Mouse (Mus musculus) ES-Bruce4 (cell line): Measurements from ENCODE around the gene Immp2l. TPM values are rescaled to one million over a fixed set of nuclear protein-coding genes. Genes with fewer than 3 reads are reported as not detected.

Experiments used
- H3K27ac ChIP-seq: 2 replicates; pipeline ENCODE4 v1.5.1; 2012; ENCODE audit warnings: low read length, inconsistent platforms; ENCODE audit not compliant: insufficient read depth
- H3K27me3 ChIP-seq: 2 replicates; pipeline ENCODE4 v1.6.1; 2012; ENCODE audit warnings: mild to moderate bottlenecking, low read length, inconsistent platforms; ENCODE audit not compliant: control insufficient read depth, poor library complexity, insufficient read depth, severe bottlenecking
- H3K36me3 ChIP-seq: 2 replicates; pipeline ENCODE4 v1.6.1; 2012; ENCODE audit warnings: inconsistent platforms, mild to moderate bottlenecking, low read length, moderate library complexity; ENCODE audit not compliant: control insufficient read depth, poor library complexity, insufficient read depth, severe bottlenecking
- H3K4me1 ChIP-seq: one replicate; pipeline ENCODE4 v1.8.1; 2011; ENCODE audit warnings: low read length; ENCODE audit not compliant: control insufficient read depth, insufficient read depth
- H3K4me3 ChIP-seq: 2 replicates; pipeline ENCODE4 v1.5.1; 2011; ENCODE audit warnings: low read depth, mild to moderate bottlenecking, low read length
- H3K9ac ChIP-seq: 2 replicates; pipeline ENCODE4 v1.6.1; 2012; ENCODE audit warnings: low read depth, mild to moderate bottlenecking, inconsistent platforms; ENCODE audit not compliant: poor library complexity, severe bottlenecking
- H3K9me3 ChIP-seq: replicated peaks from 2 replicates; pipeline ENCODE4 v1.6.1; 2012; ENCODE audit warnings: mild to moderate bottlenecking, low read length, inconsistent platforms; ENCODE audit not compliant: control insufficient read depth, poor library complexity, insufficient read depth, severe bottlenecking
- CTCF ChIP-seq: IDR thresholded peaks from one replicate; pipeline ENCODE4 v1.8.1; 2011; ENCODE audit warnings: low read depth, low read length
- EP300 ChIP-seq: IDR thresholded peaks from 2 replicates; pipeline ENCODE4 v1.6.1; 2011; ENCODE audit warnings: low read depth, low read length; ENCODE audit not compliant: insufficient read depth
- POLR2A ChIP-seq: IDR thresholded peaks from one replicate; pipeline ENCODE4 v1.8.1; 2011; ENCODE audit warnings: low read length; ENCODE audit not compliant: insufficient read depth
- polyA plus RNA-seq: library from polyadenylated mRNA; stranded (reverse); fragments of >200 nt; gene quantifications from 2 replicates; pipeline ENCODE4 v1.2.4, GENCODE M21; 2011; ENCODE audit warnings: low read depth; ENCODE audit not compliant: missing spikeins, insufficient read depth, insufficient read length

Immp2l gene
- polyA plus RNA-seq, 1 experiment = 15.5 TPM

DNA sequence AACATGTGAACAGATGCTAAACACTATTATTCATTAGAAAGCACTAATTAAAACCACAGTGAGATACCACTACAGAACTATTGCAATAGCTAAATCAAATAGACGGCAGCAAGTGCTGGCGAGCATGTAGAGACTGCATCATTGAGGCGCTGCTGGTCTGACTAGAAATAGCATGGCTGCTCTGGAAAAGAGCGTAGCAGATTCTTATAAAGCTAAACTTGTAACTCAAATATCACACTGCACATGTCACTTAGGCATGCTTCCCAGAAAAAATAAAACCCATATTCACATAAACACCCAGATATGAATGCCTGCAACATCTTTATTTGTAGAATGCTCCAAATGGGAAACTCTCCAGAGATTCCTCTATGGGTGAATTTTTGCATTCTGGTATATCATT, 570.1 kb downstream of the Immp2l start:
- no peak overlapping the region for H3K9ac ChIP-seq
- TF ChIP-seq POLR2A (no peak), CTCF (no peak), EP300 (no peak)
- H3K4me1 ChIP-seq = no peaks in the 10 kb centered on the region
- H3K9me3 ChIP-seq = no peaks in the 10 kb centered on the region
- no peaks in the 10 kb centered on the region for H3K36me3 ChIP-seq
- no peak overlapping the region for H3K27ac ChIP-seq
- no peaks in the 10 kb centered on the region; the same call in 1 of the 2 replicates for H3K27me3 ChIP-seq
- H3K4me3 ChIP-seq = no peak overlapping the region

DNA sequence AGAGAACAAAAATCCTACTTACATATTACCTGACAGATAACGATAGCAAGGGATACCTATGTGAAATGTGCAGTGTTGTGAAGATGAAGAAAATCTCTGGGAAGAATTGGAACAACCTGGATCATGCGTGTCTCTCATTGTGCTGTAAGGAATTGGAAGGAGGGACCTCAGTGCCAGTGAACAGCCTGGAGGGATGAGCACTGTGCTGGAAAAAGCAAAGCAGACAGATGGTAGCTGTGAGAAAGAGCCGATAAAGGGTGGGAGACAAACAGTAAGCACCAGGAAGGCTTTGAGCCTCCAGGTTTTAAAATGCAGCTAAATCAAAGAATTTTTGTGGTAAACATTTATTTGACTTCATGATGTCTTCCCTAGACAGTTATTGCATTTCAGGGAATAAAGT, 591.4 kb downstream of the Immp2l start:
- no peaks in the 10 kb centered on the region for H3K27me3 ChIP-seq
- H3K9me3 ChIP-seq = no peaks in the 10 kb centered on the region
- no peak overlapping the region for H3K27ac ChIP-seq
- no peak overlapping the region for H3K4me3 ChIP-seq
- no peaks in the 10 kb centered on the region for H3K36me3 ChIP-seq
- no peak for TF ChIP-seq CTCF
- no peak for TF ChIP-seq POLR2A
- no peak for TF ChIP-seq EP300
- H3K9ac ChIP-seq = no peak overlapping the region
- no peaks in the 10 kb centered on the region for H3K4me1 ChIP-seq

GRCm38 (mm10) chr12:41621341-41621740, 597.5 kb downstream of the Immp2l start:
- no peak for TF ChIP-seq EP300
- no peak for TF ChIP-seq POLR2A
- TF ChIP-seq CTCF = no peak
- H3K27ac ChIP-seq = no peak overlapping the region
- no peaks in the 10 kb centered on the region for H3K4me1 ChIP-seq
- no peaks in the 10 kb centered on the region for H3K36me3 ChIP-seq
- no peak overlapping the region for H3K4me3 ChIP-seq
- H3K9me3 ChIP-seq = no peaks in the 10 kb centered on the region
- no peaks in the 10 kb centered on the region for H3K27me3 ChIP-seq
- no peak overlapping the region for H3K9ac ChIP-seq

- Histone ChIP-seq H3K36me3 (no peaks in the 10 kb centered on the region), H3K9me3 (no peaks in the 10 kb centered on the region), H3K9ac (no peak overlapping the region), H3K4me1 (no peaks in the 10 kb centered on the region), H3K27ac (no peak overlapping the region), H3K27me3 (no peaks in the 10 kb centered on the region), H3K4me3 (no peak overlapping the region)
- no peak for TF ChIP-seq CTCF
Observed at GRCm38 (mm10) chr12:41643262-41643661, 619.4 kb downstream of the Immp2l start.

DNA sequence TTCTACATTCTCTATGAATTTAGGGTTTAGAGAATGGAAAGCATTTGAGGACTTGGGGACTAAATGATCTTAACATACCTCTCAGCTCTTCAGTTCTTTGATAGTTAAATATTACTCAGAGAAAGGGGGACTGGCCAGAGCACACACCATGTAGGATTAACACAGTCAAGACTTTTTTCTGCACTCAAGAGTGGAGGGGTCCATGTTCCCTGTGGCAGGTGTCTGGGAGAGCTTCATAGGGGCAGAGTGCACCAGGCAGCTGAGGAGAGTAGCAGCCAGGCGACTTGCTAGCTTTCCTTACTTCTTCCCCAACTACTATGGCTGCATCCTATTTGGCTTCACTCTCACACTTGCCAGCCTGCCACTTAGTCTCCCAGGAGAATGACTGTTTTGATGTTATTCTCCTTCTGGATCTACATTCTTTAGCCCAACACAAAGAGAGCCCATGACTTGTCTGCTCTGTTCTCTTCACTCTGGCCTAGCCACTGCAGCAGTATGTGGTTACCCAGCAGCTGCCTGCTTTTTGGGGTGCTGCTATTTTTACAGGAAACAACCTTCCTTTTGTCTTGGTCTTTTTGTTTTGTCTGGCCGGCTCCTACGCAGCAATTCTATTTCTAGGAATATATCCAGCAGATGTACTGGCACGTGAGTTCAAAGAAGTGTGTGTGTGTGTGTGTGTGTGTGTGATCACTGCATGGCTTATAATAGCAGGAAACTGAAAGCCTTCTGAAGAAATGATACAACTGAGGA, 621.1 kb downstream of the Immp2l start:
- H3K36me3 ChIP-seq = no peaks in the 10 kb centered on the region
- no peaks in the 10 kb centered on the region for H3K4me1 ChIP-seq
- no peak overlapping the region for H3K9ac ChIP-seq
- no peaks in the 10 kb centered on the region for H3K9me3 ChIP-seq
- H3K27ac ChIP-seq = no peak overlapping the region
- TF ChIP-seq CTCF (no peak), POLR2A (no peak), EP300 (no peak)
- no peaks in the 10 kb centered on the region for H3K27me3 ChIP-seq
- no peak overlapping the region for H3K4me3 ChIP-seq

- H3K27ac ChIP-seq = no peak overlapping the region
- H3K27me3 ChIP-seq = no peaks in the 10 kb centered on the region
- H3K9me3 ChIP-seq = no peaks in the 10 kb centered on the region
- H3K9ac ChIP-seq = no peak overlapping the region
- no peaks in the 10 kb centered on the region for H3K36me3 ChIP-seq
- no peak for TF ChIP-seq POLR2A
- TF ChIP-seq EP300 = no peak
- no peak for TF ChIP-seq CTCF
- no peak overlapping the region for H3K4me3 ChIP-seq
- H3K4me1 ChIP-seq = no peaks in the 10 kb centered on the region
Observed at GRCm38 (mm10) chr12:41646956-41647575, 623.2 kb downstream of the Immp2l start.
